Mouse (Mus musculus) adrenal gland, adult (tissue): Measurements from ENCODE around the gene Ccdc6.
"Not testable (repeated sequence)": the region's sequence is repeated elsewhere in the genome, so short reads cannot be mapped to it uniquely, and the experiment has no call there.

ENCODE experiments used
- DNase-seq, 2 experiments: peaks; one replicate each; pipeline ENCODE4 v3.0.0; 2022 to 2023; ENCODE audit warnings: low spot score in 1 of 2; ENCODE audit not compliant: inconsistent age in 2 of 2

Ccdc6 gene

GRCm38 (mm10) chr10:70200889-70201500, 104.1 kb downstream of the Ccdc6 start:
- DNase-seq = no peak

GRCm38 (mm10) chr10:70204505-70205399, 107.8 kb downstream of the Ccdc6 start, which contains the start of gene Mrln:
Gene Mrln (plus strand): TSS chr10:70204664.
- peak; percentile 69 to 89 for DNase-seq

DNA sequence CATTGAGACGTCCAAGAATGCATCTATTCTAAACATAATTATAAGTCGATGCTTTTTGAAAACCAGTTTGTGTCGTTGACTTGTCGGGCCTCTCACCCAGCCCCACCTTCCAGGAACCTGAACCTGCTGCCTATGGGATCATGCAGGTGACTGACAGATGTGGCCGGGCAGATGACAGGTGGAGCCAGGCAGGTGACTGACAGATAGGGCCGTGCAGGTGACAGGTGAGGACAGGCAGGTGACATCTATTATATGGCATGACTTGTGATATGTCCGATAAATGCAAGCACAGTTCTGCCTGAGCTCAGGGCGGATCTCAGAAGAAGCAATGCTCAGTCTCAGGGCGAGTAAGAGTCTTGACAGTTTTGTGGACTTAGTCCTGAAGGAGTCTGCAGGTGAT, 114.4 kb downstream of the Ccdc6 start:
- DNase-seq = no peak

- DNase-seq = no peak
Observed at GRCm38 (mm10) chr10:70220971-70221370, 124.0 kb downstream of the Ccdc6 start.

DNA sequence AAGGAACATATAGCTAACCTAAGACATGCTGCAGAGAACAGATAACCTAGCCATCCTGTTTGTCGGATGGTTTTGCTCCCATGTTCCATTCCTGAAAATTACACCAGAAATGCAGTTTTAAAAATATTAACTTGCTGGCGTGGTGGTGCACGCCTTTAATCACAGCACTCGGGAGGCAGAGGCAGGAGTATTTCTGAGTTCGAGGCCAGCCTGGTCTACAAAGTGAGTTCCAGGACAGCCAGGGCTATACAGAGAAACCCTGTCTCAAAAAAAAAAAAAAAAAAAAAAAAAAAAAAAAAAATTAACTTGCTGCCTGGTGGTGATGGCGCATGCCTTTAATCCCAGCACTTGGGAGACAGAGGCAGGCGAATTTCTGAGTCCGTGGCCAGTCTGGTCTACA, 125.3 kb downstream of the Ccdc6 start:
- DNase-seq = not testable (repeated sequence)

- DNase-seq = peak; percentile 76 to 97
Observed at GRCm38 (mm10) chr10:70224571-70224970, 127.7 kb downstream of the Ccdc6 start.

GRCm38 (mm10) chr10:70225760-70226159, 128.8 kb downstream of the Ccdc6 start:
- DNase-seq = no peak

- DNase-seq = no peak
Observed at GRCm38 (mm10) chr10:70226608-70227007, 129.7 kb downstream of the Ccdc6 start.

DNA sequence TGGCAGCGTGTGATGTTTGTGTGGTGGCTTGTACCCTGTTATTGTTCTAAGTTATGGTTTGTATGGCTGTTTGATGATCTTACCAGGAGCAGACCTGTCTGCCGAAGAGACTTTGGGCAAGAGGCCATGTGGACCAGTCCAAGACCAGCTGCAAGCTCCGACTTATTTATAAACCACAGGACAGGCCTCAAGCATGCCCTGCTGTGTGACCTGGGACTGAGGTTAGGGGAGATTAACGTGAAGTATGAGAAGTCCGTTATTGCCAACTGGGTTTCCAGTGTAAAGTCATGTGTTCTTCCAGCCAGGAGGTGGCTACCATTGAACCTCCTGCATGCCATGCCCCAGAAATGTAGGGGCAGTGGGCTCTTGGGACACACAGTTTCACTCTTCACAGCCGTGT, 133.4 kb downstream of the Ccdc6 start:
- no peak for DNase-seq

DNA sequence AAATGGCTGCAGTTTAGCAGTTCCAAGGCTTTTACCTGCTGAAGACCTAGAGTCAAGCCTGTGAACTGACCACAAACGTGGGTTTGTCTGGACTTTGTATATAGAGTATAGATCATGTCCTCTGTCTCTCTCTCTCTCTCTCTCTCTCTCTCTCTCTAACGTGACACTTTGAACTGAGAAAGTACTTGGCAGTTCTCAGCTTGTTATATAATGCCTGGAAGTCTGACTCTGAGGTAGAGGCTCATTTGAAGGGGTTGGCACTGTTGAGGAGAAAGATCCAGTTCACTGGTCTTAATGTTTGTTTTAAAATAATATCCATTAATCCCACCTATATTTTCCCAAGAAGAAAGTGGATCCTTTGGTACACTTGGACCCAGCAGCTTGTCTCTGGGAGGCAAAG, 141.0 kb downstream of the Ccdc6 start:
- no peak for DNase-seq
